Mouse (Mus musculus): ENCODE data around the gene Ppp1r16b.
A peak's percentile ranks its signal among the peaks of the same experiment; 100 is the strongest.

Ppp1r16b gene

DNA sequence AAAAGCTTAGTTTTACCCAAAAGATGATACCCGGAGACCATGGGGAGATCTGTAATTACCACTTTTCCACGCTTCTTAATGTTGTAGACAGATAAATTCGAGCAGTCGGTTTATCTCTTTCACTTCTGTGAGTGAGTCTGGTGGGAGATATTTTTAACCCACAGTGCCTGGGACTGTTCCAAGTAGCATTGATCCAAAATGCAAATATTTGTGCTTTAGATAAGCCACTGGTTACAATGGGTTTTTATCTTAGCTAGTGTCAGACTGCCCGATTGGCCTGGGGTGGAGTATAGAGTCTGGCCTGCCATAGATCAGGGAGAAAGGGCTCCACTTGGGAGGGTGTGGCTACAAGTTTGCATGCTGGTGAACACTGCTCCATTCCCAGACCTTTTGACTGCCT lies 103.6 kb downstream of the Ppp1r16b start:
- no peak for DNase-seq (ENCODE audit: low read depth)

DNA sequence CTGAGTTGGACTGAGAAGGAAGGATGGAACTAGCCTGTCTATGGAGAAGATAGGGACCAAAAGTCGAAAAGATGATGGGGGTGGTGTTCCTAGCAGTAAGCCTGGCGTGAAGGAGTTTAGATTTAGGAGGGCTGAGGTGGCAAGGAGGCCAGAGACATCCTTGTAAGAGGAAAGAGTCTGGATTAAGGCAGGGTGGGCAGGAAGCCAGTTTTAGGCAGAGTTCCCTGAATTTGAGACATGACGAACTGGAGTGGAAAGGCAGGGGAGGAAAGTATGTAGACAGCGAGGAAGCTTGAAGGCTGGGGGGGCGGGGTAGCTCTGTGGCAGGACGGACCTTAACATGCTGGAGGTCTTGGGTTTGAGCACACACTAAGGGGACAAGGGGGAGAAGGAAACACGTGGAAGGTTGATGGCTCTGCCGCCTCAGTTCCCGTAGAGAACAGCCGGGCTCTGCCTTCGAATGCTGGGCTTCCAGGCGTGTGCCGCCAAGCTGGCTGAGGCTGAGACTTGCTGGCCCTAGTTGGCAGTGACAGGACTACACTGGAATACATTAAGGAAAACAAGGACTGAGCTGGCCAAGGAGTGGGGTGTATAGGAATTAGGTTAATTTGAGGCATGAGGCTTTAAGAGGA lies 105.0 kb downstream of the Ppp1r16b start:
- no peak for DNase-seq (ENCODE audit: low read depth)

DNA sequence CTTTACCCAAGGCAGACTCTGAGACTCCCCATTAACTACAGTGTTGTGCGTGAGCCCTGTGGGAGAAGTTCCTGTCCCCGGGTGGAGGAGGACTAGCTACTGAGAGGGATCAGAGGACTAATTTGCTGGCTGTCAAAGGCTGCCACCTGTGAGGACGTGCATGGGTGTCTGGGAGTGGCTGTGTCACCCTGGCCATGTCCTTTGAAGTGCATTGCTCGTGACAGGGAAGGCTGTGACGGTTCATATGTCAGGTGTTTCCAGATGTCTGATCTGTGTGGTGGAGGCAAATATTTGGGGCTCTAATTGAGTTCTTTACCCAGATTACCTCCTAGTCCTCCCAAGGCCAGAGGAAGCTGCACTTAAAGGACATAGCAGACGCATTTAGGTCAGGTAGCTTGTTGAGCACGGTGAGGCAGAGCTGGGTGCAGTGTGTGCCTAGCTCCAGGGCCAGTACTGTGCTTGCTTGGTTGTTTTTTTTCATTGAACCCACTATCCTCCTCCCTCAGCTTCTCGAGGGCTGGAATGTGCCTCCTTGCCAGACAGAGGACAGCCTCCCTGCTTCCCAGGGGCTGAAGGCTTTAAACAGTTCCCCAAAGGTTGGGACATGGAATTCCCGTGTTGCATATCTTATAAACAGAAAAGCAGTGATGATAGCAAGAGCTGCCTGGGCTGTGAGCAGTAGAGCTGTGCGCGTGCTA lies 106.0 kb downstream of the Ppp1r16b start:
- no peak for DNase-seq (ENCODE audit: low read depth)

DNA sequence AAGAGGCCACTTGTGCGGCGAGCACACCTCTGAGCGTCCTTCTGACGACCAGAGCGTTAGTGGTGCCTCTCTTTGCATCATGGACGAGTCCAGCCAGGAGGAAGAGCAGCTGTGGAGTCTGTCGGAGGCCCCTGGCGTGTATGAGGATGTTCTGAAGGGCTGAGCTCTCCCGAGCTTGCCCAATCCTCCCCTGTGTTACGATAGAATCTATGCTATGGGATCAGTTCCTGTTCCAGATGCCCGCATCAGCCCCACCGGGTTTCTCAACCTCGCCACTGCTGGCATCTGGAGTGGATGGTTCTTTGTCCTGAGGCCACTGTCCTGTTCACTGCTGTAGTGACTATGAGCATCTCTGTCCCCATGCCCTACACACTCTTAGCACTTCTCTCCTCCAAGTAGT lies 107.6 kb downstream of the Ppp1r16b start:
- DNase-seq (ENCODE audit: low read depth), result no peak

DNA sequence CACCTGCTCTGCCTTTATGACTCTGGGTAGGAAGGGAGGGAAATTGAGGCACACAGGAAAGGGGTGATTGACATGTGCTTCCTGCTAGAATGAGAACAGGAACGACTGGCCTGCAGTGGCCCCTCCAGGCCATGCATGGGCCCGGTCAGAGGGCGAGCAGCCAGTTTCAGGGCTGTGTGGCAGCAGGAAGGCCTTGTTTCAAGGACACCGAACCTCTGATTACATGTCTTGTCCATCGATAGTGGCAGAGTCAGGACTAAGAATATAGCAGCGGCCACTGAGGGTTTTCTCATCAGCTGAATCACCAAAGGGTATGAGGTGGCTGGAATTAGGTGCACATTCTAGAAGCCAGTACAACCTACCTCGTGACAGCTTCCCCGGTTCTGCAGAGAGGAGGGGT lies 109.7 kb downstream of the Ppp1r16b start:
- DNase-seq (ENCODE audit: low read depth), result no peak

DNA sequence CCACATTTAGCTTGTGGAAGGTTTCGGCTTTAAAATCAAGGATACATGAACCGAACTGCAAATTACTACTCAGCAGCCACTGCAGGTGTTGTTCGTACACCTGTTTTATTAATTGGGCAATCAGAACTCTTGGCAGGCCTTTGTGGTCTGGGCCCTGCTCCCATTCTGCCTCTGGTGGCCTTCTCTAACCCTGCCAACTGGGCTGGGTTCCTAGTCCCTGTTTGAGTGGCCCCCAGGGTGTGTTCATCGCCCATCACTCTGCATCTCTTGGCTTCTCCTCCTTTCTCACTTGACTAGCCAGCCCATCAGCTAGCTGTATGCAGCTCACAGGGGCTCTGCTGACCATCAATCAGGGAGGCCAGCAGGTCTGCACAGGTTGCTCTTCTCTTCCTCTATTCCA lies 111.5 kb downstream of the Ppp1r16b start:
- no peak for DNase-seq (ENCODE audit: low read depth)

DNA sequence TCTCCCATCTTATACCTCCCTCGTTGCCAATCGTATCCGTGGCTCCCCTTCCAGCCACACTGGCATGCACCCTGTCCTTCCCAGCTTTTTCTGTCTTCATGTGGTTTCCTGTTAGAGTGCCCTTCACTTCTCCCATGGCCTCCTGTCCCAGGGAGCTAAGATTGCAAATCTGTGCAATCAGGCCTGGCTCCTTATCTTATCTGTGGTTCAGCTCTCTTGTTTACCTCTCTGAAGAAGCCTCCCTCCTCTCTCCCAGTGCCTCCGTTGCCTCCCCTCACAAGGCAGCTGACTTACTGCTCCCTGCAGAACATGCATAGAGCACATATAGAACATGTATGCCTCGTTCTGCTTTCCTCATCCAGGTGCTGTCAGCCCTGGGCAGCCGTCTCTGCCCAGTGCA lies 112.3 kb downstream of the Ppp1r16b start:
- DNase-seq (ENCODE audit: low read depth), result no peak

DNA sequence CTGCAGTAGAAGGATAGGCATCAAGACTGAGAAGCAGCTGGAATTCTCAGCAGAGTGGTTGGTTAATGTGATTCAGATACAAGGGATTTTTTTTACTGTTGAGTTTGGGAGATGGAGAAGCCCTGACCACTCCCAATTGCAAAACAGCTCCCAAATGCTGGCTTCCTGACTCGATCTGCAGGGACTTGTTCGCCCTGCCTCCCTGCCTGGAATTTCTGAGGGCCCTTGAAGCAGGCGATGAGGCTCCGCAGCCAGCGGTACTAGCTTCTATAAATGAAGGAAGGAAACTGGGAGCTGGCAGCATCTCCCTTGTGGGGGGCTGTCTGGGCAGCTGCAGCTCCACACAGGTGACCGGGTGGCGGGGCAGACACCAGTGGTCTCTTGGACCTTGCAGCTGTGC lies 113.2 kb downstream of the Ppp1r16b start:
- no peak for DNase-seq (ENCODE audit: low read depth)

DNA sequence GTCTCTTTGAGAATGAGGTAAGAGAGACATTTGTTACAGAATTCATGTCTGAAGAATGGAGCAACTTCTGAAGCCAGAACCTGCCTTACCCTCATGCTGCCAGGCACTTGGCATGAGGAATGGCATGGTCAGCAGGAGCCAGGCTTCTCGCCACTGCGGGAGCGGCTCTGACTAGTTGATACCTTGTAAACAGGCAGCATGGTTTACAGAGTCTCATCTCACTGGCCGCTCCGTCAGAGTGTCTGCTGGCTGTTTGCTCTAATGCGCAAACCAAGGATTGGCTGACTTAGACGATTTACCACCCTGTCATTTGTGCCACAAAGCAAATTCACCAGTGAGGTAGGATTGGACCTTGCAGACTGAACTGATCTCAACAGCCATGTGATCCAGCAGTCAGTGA lies 115.9 kb downstream of the Ppp1r16b start:
- DNase-seq (ENCODE audit: low read depth), result no peak

DNA sequence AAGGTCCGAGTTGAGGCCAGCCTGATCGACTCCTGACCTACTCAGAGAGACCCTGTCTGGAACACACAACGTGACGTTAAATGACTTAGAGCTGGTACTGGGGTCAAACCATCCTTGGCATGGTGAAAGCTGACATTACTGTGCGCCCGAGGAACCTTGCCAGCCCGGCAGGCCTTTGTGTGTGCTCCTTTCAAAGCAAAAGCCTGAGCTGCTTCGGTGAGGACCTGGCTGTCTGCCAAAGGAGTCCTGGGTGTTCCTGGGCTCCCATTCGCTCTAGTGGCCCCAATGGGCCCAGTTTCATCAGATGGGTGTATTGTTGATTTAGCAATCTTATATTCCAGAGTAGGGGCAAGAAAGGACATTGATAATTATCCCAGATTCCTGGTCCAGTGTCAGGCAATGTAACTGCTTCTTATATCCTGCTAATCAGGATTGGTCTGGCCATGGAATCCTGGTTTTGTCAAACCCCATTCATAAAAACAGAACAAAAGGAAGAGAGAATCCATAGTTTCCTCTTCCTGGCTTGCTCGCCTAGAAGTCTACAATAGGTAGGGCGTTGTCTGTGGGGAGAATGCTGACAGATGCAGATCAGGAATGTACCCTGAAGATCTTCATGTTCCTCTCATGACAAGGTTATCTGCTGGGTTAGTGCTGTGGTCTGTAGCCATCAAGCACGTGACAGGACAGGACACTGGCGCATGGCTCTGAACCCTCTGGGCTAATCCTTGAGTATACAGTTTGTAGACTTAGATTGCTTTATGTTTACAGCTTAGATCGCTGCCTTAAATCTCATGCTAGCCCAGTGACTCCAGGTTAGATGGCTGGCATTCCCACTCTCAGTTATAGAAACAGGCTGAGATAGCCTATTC lies 122.0 kb downstream of the Ppp1r16b start:
- DNase-seq (ENCODE audit: low read depth), result no peak

DNA sequence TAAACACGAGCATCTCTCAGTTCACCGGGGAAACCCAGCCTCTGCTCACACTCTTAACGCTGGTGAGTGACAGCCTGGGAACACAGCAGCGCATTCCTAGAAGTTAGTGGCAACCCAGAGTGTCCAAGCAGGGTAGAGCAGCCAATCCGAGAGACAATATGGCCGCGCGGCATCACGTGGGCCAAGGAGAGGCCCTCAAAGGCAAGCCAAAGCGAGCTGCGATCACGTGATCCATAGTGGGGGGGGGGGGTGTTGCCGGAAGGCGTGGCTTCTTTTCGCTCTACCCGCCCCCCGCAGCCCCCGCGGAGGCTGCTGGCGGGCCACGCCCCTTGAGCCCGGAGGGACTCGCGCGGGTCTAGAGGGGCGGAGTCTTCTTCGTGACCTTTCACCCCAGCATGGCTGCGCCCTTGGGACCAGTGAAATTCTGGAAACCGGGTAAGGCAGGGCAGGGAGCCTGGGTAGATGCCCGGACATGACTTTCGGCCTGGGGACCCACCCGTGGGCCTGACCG lies 129.4 kb downstream of the Ppp1r16b start, which contains the start of gene Dhx35:
Gene Dhx35, plus strand, starts transcription at position 314 of the 511 bp plus-strand sequence.
- DNase-seq (ENCODE audit: low read depth), result peak; percentile 96

DNA sequence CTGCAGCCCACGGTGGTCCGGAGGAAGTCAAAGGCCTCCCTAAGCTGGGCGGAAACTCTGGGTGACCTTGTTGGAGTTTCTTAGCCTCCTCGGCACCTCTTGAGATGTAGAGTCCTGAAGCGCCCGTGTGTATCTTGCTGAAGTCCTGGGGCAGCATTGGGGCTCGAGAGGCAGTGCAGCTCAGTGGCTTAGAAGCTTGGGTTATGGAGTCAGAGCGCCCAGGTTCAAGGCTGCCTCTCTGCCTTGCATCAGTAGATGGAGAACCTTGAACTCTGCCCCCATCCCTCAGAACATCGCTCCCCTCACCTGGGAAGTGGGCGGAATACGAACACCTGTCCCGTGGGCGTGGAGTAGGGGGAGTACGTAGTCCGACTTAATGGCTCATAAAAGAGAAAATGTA lies 129.8 kb downstream of the Ppp1r16b start:
- no peak for DNase-seq (ENCODE audit: low read depth)

DNA sequence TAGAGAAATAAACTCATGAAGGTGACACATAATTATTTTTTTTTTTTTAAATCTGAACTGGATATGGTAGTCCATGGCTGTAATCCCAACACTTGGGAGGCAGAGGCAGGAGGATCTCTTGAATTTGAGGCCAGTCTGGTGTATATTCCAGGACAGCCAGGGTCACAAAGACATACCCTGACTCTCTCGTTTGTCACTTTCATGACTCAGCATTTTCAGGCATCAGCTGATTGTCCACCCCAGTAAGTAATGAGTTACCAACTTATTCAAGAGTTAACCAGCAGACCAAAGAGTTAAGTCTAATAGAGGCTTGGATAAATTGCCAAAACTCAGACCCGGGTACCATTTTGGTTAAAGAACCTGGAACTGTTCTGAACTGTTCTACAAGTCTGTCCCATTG lies 130.7 kb downstream of the Ppp1r16b start:
- DNase-seq (ENCODE audit: low read depth), result no peak

DNA sequence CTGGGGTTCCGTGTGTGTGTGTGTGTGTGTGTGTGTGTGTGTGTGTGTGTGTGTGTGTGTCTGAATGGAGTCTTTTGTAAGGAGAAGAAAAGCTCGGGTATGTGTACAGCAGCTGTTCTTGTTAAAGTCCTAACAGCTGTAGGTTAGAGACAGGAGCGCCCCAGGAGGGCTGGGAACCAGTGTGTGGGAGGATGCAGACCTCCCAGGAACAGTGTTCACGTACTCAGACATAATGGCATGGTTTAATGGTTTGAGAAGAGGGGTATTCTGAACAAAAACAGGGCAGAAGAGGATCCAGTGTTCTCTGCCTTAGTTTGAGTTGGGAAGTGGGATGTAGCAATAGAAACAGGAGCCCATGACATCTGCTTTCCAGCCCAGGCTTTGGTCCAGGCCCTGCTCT lies 134.1 kb downstream of the Ppp1r16b start:
- no peak for DNase-seq (ENCODE audit: low read depth)

DNA sequence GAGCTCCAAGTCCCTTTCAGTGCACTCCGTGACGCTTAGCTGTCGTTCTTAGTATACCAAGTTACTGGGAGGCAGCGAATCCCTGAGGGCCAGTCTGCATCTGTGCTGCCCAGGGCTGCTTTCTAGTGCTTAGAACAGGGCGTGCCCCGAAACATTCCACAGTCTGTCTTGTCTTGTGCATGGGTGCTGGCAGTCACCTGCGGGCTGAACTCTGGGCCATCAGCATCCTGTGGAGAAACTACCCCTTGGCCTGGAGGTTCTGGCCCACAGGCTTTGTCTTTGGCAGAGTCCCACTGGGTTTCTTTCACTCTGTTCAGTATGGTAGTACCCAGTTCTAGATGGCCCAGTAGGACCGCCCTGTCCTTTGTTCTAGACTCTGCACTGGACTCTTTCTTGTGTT lies 135.6 kb downstream of the Ppp1r16b start:
- DNase-seq (ENCODE audit: low read depth), result no peak

DNA sequence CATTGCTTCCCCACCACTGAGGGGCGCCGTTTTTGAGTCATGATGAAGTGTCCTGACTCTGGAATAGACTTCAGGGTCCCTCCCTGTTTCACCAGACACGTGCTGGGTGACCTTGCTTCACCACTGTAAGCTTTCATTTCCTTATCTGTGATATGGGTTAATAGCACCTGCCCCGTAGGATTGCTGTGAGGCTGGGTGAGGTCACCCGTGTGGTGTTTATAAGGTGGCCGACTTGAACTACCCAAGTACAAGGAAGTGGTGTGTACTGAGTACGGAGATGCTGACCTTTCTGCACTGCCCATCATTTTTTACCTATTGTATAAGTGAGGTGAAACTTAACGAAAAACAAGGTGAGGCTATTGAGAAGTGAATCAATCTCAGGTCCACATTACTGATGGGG lies 138.4 kb downstream of the Ppp1r16b start:
- DNase-seq (ENCODE audit: low read depth), result no peak

DNA sequence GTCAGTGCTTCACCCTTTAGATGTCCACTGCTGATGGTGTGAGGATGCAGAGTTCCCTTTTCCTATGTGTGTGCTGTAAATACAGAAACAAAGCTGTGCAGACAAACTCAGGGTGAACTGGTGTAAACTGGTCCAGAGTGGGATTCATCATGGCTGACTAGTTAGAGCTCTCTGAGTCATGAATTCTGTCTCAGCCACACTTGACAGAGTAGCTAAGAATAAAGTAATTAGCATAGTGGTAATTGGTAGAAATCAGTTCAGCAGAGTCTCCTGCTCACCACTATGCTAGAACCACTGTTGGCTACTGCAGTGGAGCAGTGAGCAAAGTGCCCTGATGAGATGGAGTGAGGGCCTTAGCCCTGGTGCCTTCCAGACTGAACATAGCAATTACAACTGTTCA lies 150.5 kb downstream of the Ppp1r16b start:
- no peak for DNase-seq (ENCODE audit: low read depth)

All from induced T-regulatory cell, adult 2 months (primary cell).